17 mouse cellular contexts compared by ENCODE assay signal in genomic region chr1:155250531-155251135, GRCm38 (mm10). TPM values are rescaled to one million over a fixed set of nuclear protein-coding genes. Genes with fewer than 3 reads are reported as not detected.
DNase-seq lines count a peak whose midpoint lies in the region; ATAC-seq lines count a peak whose summit lies in the region.
"Had no signal": no experiment of that assay in that cellular context is flagged by ENCODE, and none has a peak within 500 bp of the region (broad histone marks: within the 10 kb centered on the region; RNA-seq: fewer than 3 reads in every experiment).

No protein-coding gene starts in this region.

- H3K27me3 ChIP-seq in forebrain, embryonic 11.5 days (ENCODE audit: control insufficient read depth, insufficient read depth, low read length): no peaks in the 10 kb centered on the region; the same call in 1 of the 2 replicates
- peaks cover 22% of the 10 kb centered on the region for H3K27me3 ChIP-seq in forebrain, embryonic 10.5 days (ENCODE audit: poor library complexity, severe bottlenecking)
- H3K27me3 ChIP-seq: hindbrain, embryonic 15.5 days had no signal

- H3K9me3 ChIP-seq in forebrain, embryonic 11.5 days (ENCODE audit: control insufficient read depth, low read length): no peaks in the 10 kb centered on the region
- H3K9me3 ChIP-seq in forebrain, embryonic 10.5 days: no peaks in the 10 kb centered on the region
- H3K9me3 ChIP-seq: forebrain, embryonic 13.5 days; hindbrain, embryonic 15.5 days; liver, embryonic 13.5 days had no signal

- no peak overlapping the region for H3K4me3 ChIP-seq in forebrain, embryonic 11.5 days (ENCODE audit: low read depth, low read length)
- H3K4me3 ChIP-seq in forebrain, embryonic 10.5 days: no peak overlapping the region
- H3K4me3 ChIP-seq: forebrain, embryonic 13.5 days; hindbrain, embryonic 15.5 days; liver, embryonic 13.5 days; megakaryocyte, embryonic 14.5 days had no signal

- no peaks in the 10 kb centered on the region for H3K4me1 ChIP-seq in forebrain, embryonic 11.5 days (replicated peaks; ENCODE audit: control insufficient read depth, insufficient read depth, low read length)
- H3K4me1 ChIP-seq in forebrain, embryonic 10.5 days: peaks cover 23% of the 10 kb centered on the region
- H3K4me1 ChIP-seq: forebrain, embryonic 13.5 days; hindbrain, embryonic 15.5 days had no signal

- H3K27ac ChIP-seq in forebrain, embryonic 11.5 days (ENCODE audit: low read depth, low read length): no peak overlapping the region
- no peak overlapping the region for H3K27ac ChIP-seq in forebrain, embryonic 10.5 days
- H3K27ac ChIP-seq: forebrain, embryonic 13.5 days; hindbrain, embryonic 15.5 days; liver, embryonic 13.5 days had no signal

- WGBS in forebrain, embryonic 11.5 days: 37% methylated on average over 4 of the region's 4 CpGs
- 37% methylated on average over 4 of the region's 4 CpGs for WGBS in forebrain, embryonic 10.5 days

- no peak overlapping the region for H3K9ac ChIP-seq in forebrain, embryonic 11.5 days (ENCODE audit: low read length)
- H3K9ac ChIP-seq: forebrain, embryonic 13.5 days; hindbrain, embryonic 15.5 days; liver, embryonic 13.5 days; lung, embryonic 14.5 days had no signal

- no peaks in the 10 kb centered on the region for H3K36me3 ChIP-seq in forebrain, embryonic 11.5 days (ENCODE audit: control insufficient read depth, insufficient read depth, low read length)
- no peaks in the 10 kb centered on the region for H3K36me3 ChIP-seq in forebrain, embryonic 10.5 days (replicated peaks)
- H3K36me3 ChIP-seq: hindbrain, embryonic 15.5 days; liver, embryonic 13.5 days had no signal

- peak; percentile 46 for DNase-seq in forebrain, embryonic 11.5 days (ENCODE audit: low spot score)
- no peak for DNase-seq in forebrain, embryonic 10.5 days (ENCODE audit: extremely low spot score, low spot score)
- peak; percentile 2 for DNase-seq in layer of hippocampus, adult 11-12 months (ENCODE audit: low spot score)
- DNase-seq in layer of hippocampus, postnatal 10 days (ENCODE audit: low spot score in 2 of 2): no peak
- peak; percentile 15 to 52 for DNase-seq in urinary bladder, postnatal 4 days (ENCODE audit: low spot score in 2 of 2)
- no peak for DNase-seq in urinary bladder, postnatal 36 days (ENCODE audit: low spot score in 2 of 2)
- DNase-seq in kidney, postnatal 36 days: peak; percentile 49 to 80
- DNase-seq: adrenal gland, adult 2 months; cerebellum, adult 11-12 months; cerebellum, postnatal 14 days; liver, embryonic 13.5 days; lung, embryonic 14.5 days had no signal

- ATAC-seq in forebrain, embryonic 11.5 days (replicated peaks; ENCODE audit: low FRiP score): no peak
- no peak for ATAC-seq in granulocyte monocyte progenitor cell, adult 5-6 weeks (replicated peaks; ENCODE audit: poor library complexity, severe bottlenecking)
- ATAC-seq: forebrain, embryonic 13.5 days; midbrain, embryonic 16.5 days had no signal

- no peak overlapping the region for H3K4me2 ChIP-seq in forebrain, embryonic 11.5 days (ENCODE audit: low read depth, low read length, severe bottlenecking)
- H3K4me2 ChIP-seq: forebrain, embryonic 13.5 days; hindbrain, embryonic 15.5 days; liver, embryonic 13.5 days; lung, embryonic 14.5 days had no signal

RNA-seq across cellular contexts. Expression of gene BC034090, which starts 6.4 kb away (rescaled TPM):
- polyA plus RNA-seq in forebrain, embryonic 11.5 days (2014; fragmentation: Nextera tagmentation; extraction: Ambion mirVana): 3.2 and 3.3 TPM in 2 replicates
- polyA plus RNA-seq in forebrain, embryonic 10.5 days (2016; fragmentation: Nextera tagmentation; extraction: Ambion mirVana): 3.6 and 4.4 TPM in 2 replicates
- 1 to 10 TPM; 6.2 to 8.4 TPM for total RNA-seq in layer of hippocampus, postnatal 10 days (2021)
- 2.5 TPM in 1 of 2 replicates, not detected in the other for total RNA-seq in granulocyte monocyte progenitor cell, adult 5-6 weeks (2014; fragmentation: Nextera tagmentation)
- total RNA-seq in granulocyte monocyte progenitor cell, adult 5-6 weeks (2017): 0.13 TPM in 1 of 2 replicates, not detected in the other

Comparison
In these comparisons a context has a peak if more than half of its experiments do, and no peak if none do; other contexts are left out.
1. DNase-seq: peak in forebrain, embryonic 11.5 days (single experiment), layer of hippocampus, adult 11-12 months (single experiment), urinary bladder, postnatal 4 days (2 of 2) and kidney, postnatal 36 days (2 of 2); none in forebrain, embryonic 10.5 days (single experiment), layer of hippocampus, postnatal 10 days (0 of 2) and urinary bladder, postnatal 36 days (0 of 2).